In the genomic region with DNA sequence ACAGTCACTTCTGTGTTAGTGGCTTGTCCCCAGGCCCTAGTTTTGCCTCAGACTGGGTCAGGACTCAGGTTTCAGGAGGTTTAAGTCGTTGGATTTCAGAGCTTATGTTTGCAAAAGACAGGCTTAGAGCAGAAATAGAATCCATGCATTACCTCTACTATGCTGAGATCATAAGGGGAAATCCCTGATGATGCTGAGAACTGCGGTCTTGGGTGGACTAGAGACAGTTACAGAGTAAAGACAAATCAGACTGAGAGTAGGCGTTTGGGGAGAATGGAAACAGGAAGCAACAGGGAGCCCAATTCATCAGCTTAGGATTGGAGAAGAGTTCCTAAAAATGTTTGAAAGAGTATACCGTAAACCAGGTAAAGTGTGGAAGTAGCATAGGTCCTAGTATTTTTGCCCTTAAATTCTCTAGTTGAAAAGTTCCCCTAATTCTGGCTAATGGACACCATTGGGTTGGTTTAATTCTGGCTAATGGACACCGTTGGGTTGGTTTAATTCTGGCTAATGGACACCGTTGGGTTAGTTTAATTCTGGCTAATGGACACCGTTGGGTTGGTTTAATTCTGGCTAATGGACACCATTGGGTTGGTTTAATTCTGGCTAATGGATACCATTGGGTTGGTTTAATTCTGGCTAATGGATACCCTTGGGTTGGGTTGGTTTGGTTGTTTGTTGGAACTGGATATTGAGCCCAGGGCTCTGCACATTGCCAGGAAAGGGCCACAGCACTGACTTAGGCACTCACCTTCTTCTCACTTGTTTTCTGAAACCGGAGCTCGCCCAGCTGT, we compare ENCODE assay signal across 22 mouse cellular contexts. TPM values are rescaled to one million over a fixed set of nuclear protein-coding genes. Genes with fewer than 3 reads are reported as not detected.
DNase-seq lines count a peak whose midpoint lies in the region; ATAC-seq lines count a peak whose summit lies in the region.
"Had no signal": no experiment of that assay in that cellular context is flagged by ENCODE, and none has a peak within 500 bp of the region (broad histone marks: within the 10 kb centered on the region; RNA-seq: fewer than 3 reads in every experiment).

No protein-coding gene starts in this region.

- ATAC-seq in CD4-positive, CD25-positive, alpha-beta regulatory T cell, adult 4 months, result peak; percentile 75
- ATAC-seq: forebrain, embryonic 15.5 days; hindbrain, embryonic 16.5 days; Patski had no signal

- DNase-seq in kidney, adult 8-10 months, result peak; percentile 27 to 49
- no peak for DNase-seq in kidney, postnatal 14 days
- peak; percentile 50 for DNase-seq in CD4-positive helper T cell, adult 2 months (ENCODE audit: low read depth, low spot score)
- peak; percentile 65 for DNase-seq in induced T-regulatory cell, adult 2 months (ENCODE audit: low read depth)
- no peak for DNase-seq in frontal cortex, postnatal 14 days (ENCODE audit: low spot score in 2 of 2)
- no peak for DNase-seq in adrenal gland, adult 8-10 months
- DNase-seq: adrenal gland, adult 2 months; adrenal gland, postnatal 36 days; cerebellum, adult 11 months; cerebellum, adult 8-10 months; cerebellum, postnatal 14 days; embryo, embryonic 11 days; gastrocnemius, postnatal 10 days; heart, adult 18-20 months; heart, postnatal 10 days; heart, postnatal 4 days had no signal

RNA-seq across cellular contexts. Expression of gene Tmco3, which starts 5.9 kb away (rescaled TPM):
- polyA plus RNA-seq in CD4-positive, CD25-positive, alpha-beta regulatory T cell, adult 4 months (2017; shearing (Covaris generic)), result 10 to 100 TPM; 26.8 to 32.8 TPM
- 10 to 100 TPM; 36.3 to 54.7 (median 46.7) TPM for total RNA-seq in adrenal gland, adult 8-10 months (2022)

RNA-seq across cellular contexts. Expression of gene Dcun1d2, which starts 5.9 kb away (rescaled TPM):
- 10 to 100 TPM; 23.6 to 27.6 TPM for polyA plus RNA-seq in CD4-positive, CD25-positive, alpha-beta regulatory T cell, adult 4 months (2017; shearing (Covaris generic))
- 10 to 100 TPM; 30.6 to 36.7 (median 33.9) TPM for total RNA-seq in adrenal gland, adult 8-10 months (2022)

RNA-seq across cellular contexts. Expression of gene Adprhl1, which starts 39.9 kb away (rescaled TPM):
- polyA plus RNA-seq in CD4-positive, CD25-positive, alpha-beta regulatory T cell, adult 4 months (2017; shearing (Covaris generic)), result under 1 TPM in 1 of 2 experiments, not detected in 1; 0.12 TPM
- 1 to 10 TPM in 3 of 4 experiments, under 1 TPM in 1; 0.34 to 3.9 (median 1.6) TPM for total RNA-seq in adrenal gland, adult 8-10 months (2022)
- total RNA-seq: common myeloid progenitor, adult 5-6 weeks had no signal
- polyA plus RNA-seq: forebrain, embryonic 11.5 days; forebrain, embryonic 15.5 days had no signal

RNA-seq across cellular contexts. Expression of gene Tfdp1, which starts 44.7 kb away (rescaled TPM):
- polyA plus RNA-seq in CD4-positive, CD25-positive, alpha-beta regulatory T cell, adult 4 months (2017; shearing (Covaris generic)), result 10 to 100 TPM; 31.5 to 46.6 TPM
- 10 to 100 TPM; 46.2 to 67.4 (median 52.1) TPM for total RNA-seq in adrenal gland, adult 8-10 months (2022)

Comparison
In these comparisons a context has a peak if more than half of its experiments do, and no peak if none do; other contexts are left out.
1. DNase-seq: peak in kidney, adult 8-10 months (2 of 2), CD4-positive helper T cell, adult 2 months (single experiment) and induced T-regulatory cell, adult 2 months (single experiment); none in kidney, postnatal 14 days (single experiment), frontal cortex, postnatal 14 days (0 of 2) and adrenal gland, adult 8-10 months (single experiment).